Mouse (Mus musculus) bone marrow macrophage, adult 2 months (primary cell): ENCODE data around the gene Defb48. TPM values are rescaled to one million over a fixed set of nuclear protein-coding genes. Genes with fewer than 3 reads are reported as not detected.

ENCODE experiments used
- H3K27ac ChIP-seq: 2 replicates; pipeline ENCODE4 v1.5.1; 2012; ENCODE audit warnings: low read depth, low read length; ENCODE audit not compliant: insufficient read depth
- H3K4me1 ChIP-seq: 2 replicates; pipeline ENCODE4 v1.6.1; 2012; ENCODE audit warnings: low read length; ENCODE audit not compliant: control insufficient read depth, insufficient read depth
- H3K4me3 ChIP-seq: 2 replicates; pipeline ENCODE4 v1.5.1; 2012; ENCODE audit warnings: mild to moderate bottlenecking, low read length, moderate library complexity; ENCODE audit not compliant: insufficient read depth
- CTCF ChIP-seq: IDR thresholded peaks from 2 replicates; pipeline ENCODE4 v1.5.1; 2012; ENCODE audit warnings: low read depth, mild to moderate bottlenecking, low read length, moderate library complexity
- POLR2A ChIP-seq: IDR thresholded peaks from 2 replicates; pipeline ENCODE4 v1.6.1; 2012; ENCODE audit warnings: mild to moderate bottlenecking, low read depth, low read length, borderline replicate concordance
- polyA plus RNA-seq: library from polyadenylated mRNA; stranded (reverse); fragments of >200 nt; gene quantifications from 2 replicates; pipeline ENCODE4 v1.2.4, GENCODE M21; 2012; ENCODE audit not compliant: missing spikeins, insufficient read depth, insufficient read length

Gene Defb48
- polyA plus RNA-seq, 1 experiment = not detected

DNA sequence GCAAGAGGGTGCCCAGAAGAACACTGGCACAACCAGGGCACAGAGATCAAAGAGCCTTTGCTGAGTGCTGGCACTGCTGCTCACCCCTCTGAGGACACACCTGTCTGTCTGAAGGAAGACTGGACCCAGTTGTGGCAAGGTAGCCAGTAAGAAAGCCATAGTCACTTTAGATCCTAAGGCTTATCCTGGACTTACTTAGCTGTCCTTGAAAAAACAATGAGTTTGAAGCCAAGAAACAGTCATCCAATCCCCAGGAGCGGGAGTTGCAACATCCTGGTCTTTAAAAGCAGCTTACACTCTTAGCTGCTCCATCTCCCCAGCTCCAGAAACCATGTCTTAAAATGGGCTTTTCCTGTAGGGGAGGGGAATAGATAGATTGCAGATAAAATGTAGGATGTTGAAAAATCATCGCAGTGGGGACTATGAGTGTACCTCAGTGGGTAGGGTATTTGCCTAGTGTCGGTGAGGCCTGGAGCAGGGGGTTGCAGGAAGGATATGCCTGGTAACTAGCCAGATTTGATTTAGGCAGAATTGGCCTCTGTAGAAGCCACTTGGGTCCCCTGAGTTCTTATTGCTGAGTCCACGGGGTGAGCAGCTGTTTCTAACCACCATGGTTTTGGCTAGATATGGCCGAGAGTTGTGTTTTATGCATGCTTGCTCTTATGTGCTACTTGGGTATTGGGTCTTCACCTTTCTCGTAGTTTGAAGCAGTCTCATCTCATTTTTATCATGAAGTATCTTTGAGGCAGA, 47.5 kb downstream of the Defb48 start:
- Histone ChIP-seq H3K4me1 (peaks cover 4% of the 10 kb centered on the region), H3K27ac (no peak overlapping the region), H3K4me3 (no peak overlapping the region)
- TF ChIP-seq CTCF (no peak), POLR2A (no peak)

DNA sequence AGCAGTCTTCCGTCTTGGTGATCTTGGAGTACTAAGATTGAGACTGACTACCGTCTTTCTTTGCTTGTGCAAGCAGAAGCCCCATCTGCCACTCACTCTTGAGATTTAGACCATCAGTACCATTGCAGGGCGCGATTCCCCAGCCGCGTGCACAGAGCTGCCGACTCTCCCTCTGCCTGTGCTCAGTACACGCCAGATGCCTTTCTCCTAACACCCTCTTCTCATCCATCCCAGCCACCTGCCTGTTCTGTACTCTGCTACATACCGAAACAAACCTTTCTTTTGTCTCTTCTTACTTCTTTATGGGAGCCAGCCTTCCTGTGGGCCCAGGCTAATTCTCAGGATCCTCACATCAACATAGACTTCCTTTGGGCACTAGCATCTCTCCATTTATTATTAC, 48.9 kb downstream of the Defb48 start:
- TF ChIP-seq CTCF = no peak
- Histone ChIP-seq H3K4me1 (no peaks in the 10 kb centered on the region), H3K27ac (no peak overlapping the region), H3K4me3 (no peak overlapping the region)

DNA sequence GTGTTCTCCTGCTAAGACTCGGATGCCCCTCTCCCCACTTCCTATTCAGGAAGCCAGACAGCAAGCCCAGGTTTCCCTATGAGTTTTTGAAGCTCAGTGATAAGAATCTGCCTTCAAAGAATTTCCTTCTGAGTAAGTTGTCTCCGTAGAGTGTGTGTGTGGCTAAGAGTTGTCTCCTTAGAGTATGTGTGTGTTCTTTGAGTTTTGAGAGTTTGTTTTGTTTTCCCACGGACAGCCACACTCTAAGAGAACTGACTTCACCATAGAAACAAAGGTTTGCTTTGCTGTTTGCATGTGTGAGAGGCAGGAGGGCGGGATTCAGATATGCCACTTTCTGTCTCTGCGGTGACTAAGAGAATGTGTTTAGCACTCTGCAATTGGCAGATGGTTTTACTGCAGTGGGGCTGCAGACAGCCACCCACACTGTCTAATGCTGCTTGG, 56.2 kb downstream of the Defb48 start:
- no peaks in the 10 kb centered on the region for H3K4me1 ChIP-seq
- no peak overlapping the region for H3K27ac ChIP-seq
- TF ChIP-seq CTCF = no peak
- no peak for TF ChIP-seq POLR2A
- H3K4me3 ChIP-seq = no peak overlapping the region

Other genes starting within 250 kb of the Defb48 start
- 20.1 and 26.7 TPM in 2 replicates for gene Ints6, start 223.3 kb downstream of the Defb48 start, polyA plus RNA-seq
- gene Wdfy2, start 146.8 kb downstream of the Defb48 start, polyA plus RNA-seq = 80.6 and 83.5 TPM in 2 replicates
- gene Defb47, start 13.6 kb upstream of the Defb48 start, polyA plus RNA-seq = not detected in 2 replicates
- not detected in 2 replicates for gene Defb43, start 27.3 kb upstream of the Defb48 start, polyA plus RNA-seq
- 0.69 TPM in 1 of 2 replicates, not detected in the other for gene Defb42, start 62.5 kb upstream of the Defb48 start, polyA plus RNA-seq
- gene Defb30, start 65.5 kb upstream of the Defb48 start, polyA plus RNA-seq = not detected in 2 replicates